Comparison of ENCODE assay signal across 9 mouse cellular contexts in the genomic region with DNA sequence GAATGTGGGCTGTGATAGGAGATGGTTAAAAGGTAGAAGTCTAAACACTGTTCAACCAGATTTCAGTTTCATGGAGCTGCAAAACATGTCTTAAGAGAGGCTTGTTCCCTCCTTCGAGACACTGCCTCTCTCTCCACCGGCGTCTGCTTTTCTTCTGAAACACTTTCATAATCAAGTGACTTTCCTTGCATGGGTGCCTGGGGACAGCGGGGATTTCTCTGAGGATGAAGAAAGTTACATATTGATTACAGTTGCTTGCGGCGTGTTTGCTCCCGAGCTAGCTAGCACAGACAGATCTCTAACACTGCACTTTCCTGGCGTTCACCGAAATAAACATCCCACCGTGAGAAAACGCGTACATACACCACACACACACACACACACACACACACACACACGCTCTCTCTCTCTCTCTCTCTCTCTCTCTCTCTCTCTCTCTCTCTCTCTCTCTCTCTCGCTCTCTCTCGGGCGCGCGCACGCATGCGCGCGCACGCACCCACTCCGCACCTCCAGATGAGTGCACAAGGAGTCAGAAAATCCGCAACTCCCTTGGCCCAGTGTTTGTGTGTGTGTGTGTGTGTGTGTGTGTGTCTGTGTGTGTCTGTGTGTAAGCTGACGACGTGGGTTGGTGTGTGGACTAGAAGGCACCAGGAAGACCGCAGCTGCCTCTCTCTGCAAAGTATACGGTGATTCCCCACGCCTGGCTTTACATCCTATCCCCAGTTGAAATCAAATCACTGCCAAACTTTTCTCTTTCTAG. TPM values are rescaled to one million over a fixed set of nuclear protein-coding genes. Genes with fewer than 3 reads are reported as not detected.
DNase-seq lines count a peak whose midpoint lies in the region; ATAC-seq and TF ChIP-seq lines count a peak whose summit lies in the region.
"Had no signal": no experiment of that assay in that cellular context is flagged by ENCODE, and none has a peak within 500 bp of the region (broad histone marks: within the 10 kb centered on the region; RNA-seq: fewer than 3 reads in every experiment).

No protein-coding gene starts in this region.

- peak overlapping the region; percentile 79 for H3K27ac ChIP-seq in heart, embryonic 10.5 days
- peak overlapping the region; percentile 49 for H3K27ac ChIP-seq in cortical plate, adult 2 months (ENCODE audit: insufficient read depth, low read length)
- H3K27ac ChIP-seq in heart, embryonic 14.5 days (replicated peaks in 1 of 2; ENCODE audit: control insufficient read depth in 1 of 2, insufficient read depth in 1 of 2, low read depth in 2 of 2, low read length in 2 of 2), result peak overlapping the region; percentile 48 to 57; a peak in 2 of 4 replicates
- H3K27ac ChIP-seq in liver, postnatal 0 days (ENCODE audit: low read depth), result no peak overlapping the region

- no peaks in the 10 kb centered on the region for H3K36me3 ChIP-seq in heart, embryonic 10.5 days
- no peaks in the 10 kb centered on the region for H3K36me3 ChIP-seq in heart, embryonic 14.5 days (ENCODE audit: control insufficient read depth, insufficient read depth, low read length)
- no peaks in the 10 kb centered on the region for H3K36me3 ChIP-seq in liver, postnatal 0 days (replicated peaks; ENCODE audit: insufficient read depth, low read length)

- WGBS in heart, embryonic 10.5 days, result under 1% methylated on average over 23 of the region's 30 CpGs
- WGBS in heart, embryonic 14.5 days, result under 1% methylated on average over 29 of the region's 30 CpGs
- under 1% methylated on average over 28 of the region's 30 CpGs for WGBS in liver, postnatal 0 days (ENCODE audit: insufficient replicate concordance)

- no peak for TF ChIP-seq CTCF in cortical plate, adult 2 months (IDR thresholded peaks at IDR 0.05; ENCODE audit: extremely low read depth, insufficient read depth, low read length)
- TF ChIP-seq CTCF in liver, postnatal 0 days (IDR thresholded peaks at IDR 0.05; ENCODE audit: low read depth), result no peak

- H3K4me1 ChIP-seq in heart, embryonic 10.5 days, result peaks cover 13% of the 10 kb centered on the region
- H3K4me1 ChIP-seq in cortical plate, adult 2 months (ENCODE audit: control insufficient read depth, insufficient read depth, low read length), result no peaks in the 10 kb centered on the region
- H3K4me1 ChIP-seq in heart, embryonic 14.5 days (ENCODE audit: control insufficient read depth in 2 of 2, insufficient read depth in 2 of 2, low read length in 2 of 2), result peaks cover 9 to 27% of the 10 kb centered on the region in 2 experiments; a peak in 3 of 4 replicates
- H3K4me1 ChIP-seq in liver, postnatal 0 days (ENCODE audit: insufficient read depth), result peaks cover 15% of the 10 kb centered on the region

- TF ChIP-seq EP300 in liver, postnatal 0 days (IDR thresholded peaks at IDR 0.05; ENCODE audit: low read depth), result no peak

- peak; percentile 74 for DNase-seq in heart, embryonic 10.5 days (ENCODE audit: low spot score)
- no peak for DNase-seq in heart, postnatal 25 days (ENCODE audit: low spot score)
- peak; percentile 50 for DNase-seq in kidney, postnatal 10 days
- peak; percentile 11 for DNase-seq in liver, postnatal 0 days
- peak; percentile 54 to 60 for DNase-seq in right cerebral cortex, adult 2 months (ENCODE audit: low spot score in 2 of 2)
- DNase-seq in spleen, postnatal 36 days (ENCODE audit: low spot score in 2 of 2), result no peak

- H3K4me3 ChIP-seq in heart, embryonic 10.5 days, result peak overlapping the region; percentile 68
- peak overlapping the region; percentile 82 for H3K4me3 ChIP-seq in cortical plate, adult 2 months (ENCODE audit: insufficient read depth, low read length)
- peak overlapping the region; percentile 63 to 76 for H3K4me3 ChIP-seq in heart, embryonic 14.5 days (ENCODE audit: control insufficient read depth in 1 of 2, insufficient read depth in 1 of 2, low read depth in 1 of 2, low read length in 2 of 2)
- peak overlapping the region; percentile 47 for H3K4me3 ChIP-seq in liver, postnatal 0 days (ENCODE audit: low read depth, low read length)

- peaks cover 20% of the 10 kb centered on the region for H3K27me3 ChIP-seq in heart, embryonic 10.5 days (ENCODE audit: insufficient read depth, poor library complexity, severe bottlenecking)
- peaks cover 27% of the 10 kb centered on the region for H3K27me3 ChIP-seq in heart, embryonic 14.5 days (ENCODE audit: control insufficient read depth, insufficient read depth, low read length)
- peaks cover 56% of the 10 kb centered on the region for H3K27me3 ChIP-seq in liver, postnatal 0 days (ENCODE audit: insufficient read depth, low read length)

- intact Hi-C loops in heart, postnatal 25 days (cut with DNase I), result loop anchor here (10.0 kb wide), 1 partner anchor 1862 kb away; no protein-coding TSS in a partner anchor

- TF ChIP-seq POLR2A in cortical plate, adult 2 months (IDR thresholded peaks at IDR 0.05; ENCODE audit: extremely low read depth, insufficient read depth, low read length), result no peak

- H3K4me2 ChIP-seq in heart, embryonic 14.5 days (ENCODE audit: low read length), result peak overlapping the region; percentile 99
- peak overlapping the region; percentile 76 for H3K4me2 ChIP-seq in liver, postnatal 0 days (ENCODE audit: low read depth, low read length)

- peak; percentile 59; the same call in 1 of the 2 replicates for ATAC-seq in heart, embryonic 14.5 days (ENCODE audit: insufficient number of reproducible peaks, insufficient read depth, low FRiP score, low read depth)
- peak; percentile 60 for ATAC-seq in liver, postnatal 0 days

- no peaks in the 10 kb centered on the region for H3K9me3 ChIP-seq in heart, embryonic 10.5 days
- H3K9me3 ChIP-seq in heart, embryonic 14.5 days (ENCODE audit: control insufficient read depth, low read length), result no peaks in the 10 kb centered on the region
- no peaks in the 10 kb centered on the region for H3K9me3 ChIP-seq in liver, postnatal 0 days (ENCODE audit: low read length)

- H3K9ac ChIP-seq in heart, embryonic 14.5 days (ENCODE audit: low read length), result peak overlapping the region; percentile 68
- H3K9ac ChIP-seq in liver, postnatal 0 days (replicated peaks), result peak overlapping the region; percentile 11; the same call in 1 of the 2 replicates

RNA-seq across cellular contexts. Expression of gene Pcdh17, which starts 0.7 kb away (rescaled TPM):
- polyA plus RNA-seq in heart, embryonic 10.5 days (2016; fragmentation: Nextera tagmentation; extraction: Ambion mirVana), result 1.5 and 3.4 TPM in 2 replicates
- total RNA-seq in heart, postnatal 25 days (2021), result 1 to 10 TPM; 3.3 to 4.4 TPM
- polyA plus RNA-seq in cortical plate, adult 2 months (2012; rRNA removed), result 10.2 and 11.3 TPM in 2 replicates
- 3.5 TPM in 2 replicates for polyA plus RNA-seq in heart, embryonic 14.5 days (2014; fragmentation: Nextera tagmentation; extraction: Ambion mirVana)
- polyA plus RNA-seq in liver, postnatal 0 days (2015; fragmentation: Nextera tagmentation; extraction: Ambion mirVana), result 1.1 and 1.2 TPM in 2 replicates
- polyA plus RNA-seq: Patski had no signal

Comparison
In these comparisons a context has a peak if more than half of its experiments do, and no peak if none do; other contexts are left out.
1. DNase-seq: peak in heart, embryonic 10.5 days (single experiment), kidney, postnatal 10 days (single experiment), liver, postnatal 0 days (single experiment) and right cerebral cortex, adult 2 months (2 of 2); none in heart, postnatal 25 days (single experiment) and spleen, postnatal 36 days (0 of 2).
2. Peak in every context shown above with its lines, with median percentiles within 50 percentile points of each other: H3K4me3 ChIP-seq.